Mouse (Mus musculus): ENCODE measurements around the gene Chuk.
"Not testable (repeated sequence)": the region's sequence is repeated elsewhere in the genome, so short reads cannot be mapped to it uniquely, and the experiment has no call there.

The Chuk gene

GRCm38 (mm10) chr19:44106831-44107660 is at the start of gene Chuk:
Chuk (minus strand) TSS chr19:44107480.
- DNase-seq: peak; percentile 96 to 98

DNA sequence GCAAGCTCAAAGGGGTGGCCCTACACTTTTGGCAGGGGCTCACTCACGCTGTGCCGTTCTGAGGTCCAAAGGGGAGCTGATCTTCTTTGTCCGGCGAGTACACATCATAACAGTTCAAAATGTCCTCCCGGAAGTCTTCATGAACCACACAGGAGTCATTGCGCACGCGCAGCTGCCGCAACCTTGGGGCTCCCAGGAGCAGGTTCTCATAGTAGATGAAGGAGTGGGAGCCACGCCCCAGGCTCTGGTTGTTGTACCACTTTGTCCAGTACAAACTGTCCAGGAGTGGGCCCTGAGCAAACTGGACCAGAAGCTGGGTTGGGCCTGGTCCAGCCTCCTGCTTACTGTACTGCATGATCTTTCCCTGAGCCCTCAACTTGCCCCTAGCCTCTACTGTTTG is 49.7 kb upstream of the Chuk start:
- DNase-seq: no peak

DNA sequence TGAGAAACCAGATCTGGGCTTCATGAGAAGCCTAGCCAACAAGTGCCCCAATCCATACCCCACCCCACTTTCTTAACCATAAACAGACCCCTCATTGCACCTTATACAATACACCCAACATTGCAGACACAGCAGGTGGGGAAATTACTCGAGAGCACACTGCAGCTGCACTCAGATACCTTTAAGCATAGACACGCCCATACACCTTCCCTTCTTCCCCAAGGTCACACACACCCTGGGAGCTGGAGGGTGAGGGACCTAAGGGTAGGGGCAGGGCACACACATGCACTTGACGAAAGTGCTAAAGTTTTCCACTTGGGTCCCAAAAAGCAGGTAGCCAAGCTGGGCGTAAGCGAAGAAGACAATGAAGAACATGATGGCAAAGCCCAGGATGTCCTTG is 46.5 kb upstream of the Chuk start:
- DNase-seq: no peak

- no peak for DNase-seq
Measured at GRCm38 (mm10) chr19:44148991-44149390, 41.7 kb upstream of the Chuk start.

DNA sequence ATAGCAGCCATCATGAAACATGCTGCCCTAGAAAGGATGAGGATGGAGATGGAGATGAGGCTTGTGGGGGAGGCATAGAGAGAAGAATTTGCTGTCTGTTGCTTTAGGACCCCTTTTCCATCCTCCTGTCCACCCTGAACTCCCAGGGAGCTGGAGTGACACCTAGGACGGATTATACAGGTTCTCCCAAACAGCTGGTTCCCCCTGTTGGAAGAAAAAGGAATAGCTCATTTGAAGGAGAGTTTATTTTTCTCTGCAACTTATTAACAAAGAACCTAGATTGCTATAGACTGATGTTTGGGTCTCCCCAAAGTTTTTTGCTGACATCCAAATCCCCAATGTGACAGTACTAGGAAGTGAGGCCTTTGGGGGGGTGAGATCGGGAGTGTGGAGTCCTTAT is 41.1 kb upstream of the Chuk start:
- no peak for DNase-seq

- peak in 1 of 2 experiments; percentile 8 for DNase-seq
Measured at GRCm38 (mm10) chr19:44146951-44147350, 39.7 kb upstream of the Chuk start.

DNA sequence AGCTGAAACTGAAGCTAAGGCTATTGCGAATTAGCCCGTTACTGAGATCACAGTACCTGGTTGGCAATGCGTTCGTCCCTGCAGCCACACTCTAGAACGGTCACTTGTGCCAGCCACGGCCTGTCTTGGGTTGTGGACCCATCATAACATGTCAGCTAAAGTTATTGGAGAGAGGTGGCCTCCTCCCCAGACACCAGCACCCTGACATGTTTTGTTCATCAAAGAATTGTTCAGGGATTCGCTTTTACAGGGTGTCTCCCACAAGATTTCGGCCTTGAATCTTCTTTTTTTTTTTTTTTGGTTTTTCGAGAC is 39.2 kb upstream of the Chuk start:
- DNase-seq: no peak

DNA sequence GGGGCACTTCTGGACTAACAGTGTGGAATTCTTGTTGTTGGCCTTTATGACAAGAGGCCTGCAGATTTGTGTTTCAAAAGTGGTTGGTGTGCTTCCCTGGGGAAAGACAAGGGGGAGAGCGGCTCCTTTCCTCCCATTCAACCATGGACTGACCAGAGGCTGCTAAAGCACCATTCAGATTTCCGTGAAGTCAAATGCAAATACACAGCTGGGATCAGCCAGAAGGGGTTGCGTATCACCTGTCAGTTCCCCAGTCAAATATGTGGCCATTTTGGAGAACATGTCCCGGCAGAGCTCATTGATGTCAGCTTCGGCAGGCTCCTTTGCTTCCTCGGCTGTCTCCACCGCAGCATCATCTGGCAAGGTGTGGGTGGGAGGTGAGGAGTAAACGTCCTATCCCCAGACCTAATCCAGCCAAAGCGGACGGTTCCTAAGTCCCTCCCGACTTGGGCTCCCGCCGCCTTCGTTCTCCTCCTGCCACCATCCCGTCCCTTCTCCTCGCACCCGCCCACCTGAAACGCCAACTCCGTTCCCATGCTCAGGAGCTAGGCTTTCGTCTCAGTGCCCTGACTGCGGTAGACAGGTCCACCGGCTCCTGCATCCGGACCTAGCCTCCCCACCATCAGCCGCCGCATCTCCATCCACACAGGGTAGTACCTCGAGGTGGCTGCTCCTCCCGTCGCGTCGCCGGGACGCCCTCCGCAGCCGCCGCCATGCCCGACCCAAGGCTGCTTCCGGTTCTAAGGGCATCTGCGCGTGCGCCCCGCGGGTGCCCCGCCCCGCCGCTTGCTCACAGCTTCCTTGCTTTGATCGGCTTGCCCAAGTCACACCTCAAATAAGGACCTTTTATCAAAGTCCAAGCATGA is 38.7 kb upstream of the Chuk start, which contains the start of gene Bloc1s2:
Bloc1s2 (minus strand) TSS at position 745 of the 866 bp plus-strand sequence.
- DNase-seq: peak; percentile 90 to 93

- no peak for DNase-seq
Measured at GRCm38 (mm10) chr19:44144366-44144765, 37.1 kb upstream of the Chuk start.

DNA sequence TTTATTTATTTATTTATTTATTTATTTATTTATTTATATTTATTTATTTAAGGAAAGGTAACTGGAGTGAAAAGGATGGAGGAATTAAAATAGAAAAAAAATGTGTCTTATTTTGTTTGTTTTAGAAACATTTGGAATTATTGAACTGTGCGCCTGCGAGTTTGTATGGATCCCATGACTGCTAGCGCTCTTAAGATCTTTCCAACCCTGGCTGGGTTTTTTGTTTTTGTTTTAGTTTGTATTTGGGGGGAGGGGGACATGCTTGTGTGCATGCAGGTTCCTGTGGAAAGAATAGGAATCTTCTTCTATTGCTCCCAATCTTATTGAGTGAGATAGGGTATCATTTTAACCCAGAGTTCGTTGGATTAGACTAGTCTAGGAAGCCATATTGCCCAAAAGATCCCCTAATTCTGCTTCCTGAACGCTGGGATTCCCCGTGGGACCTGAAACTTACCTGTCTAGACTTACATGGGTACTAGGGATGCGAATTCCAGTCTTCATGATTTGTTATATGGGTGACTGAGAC is 28.7 kb upstream of the Chuk start:
- peak; percentile 33 to 41 for DNase-seq

DNA sequence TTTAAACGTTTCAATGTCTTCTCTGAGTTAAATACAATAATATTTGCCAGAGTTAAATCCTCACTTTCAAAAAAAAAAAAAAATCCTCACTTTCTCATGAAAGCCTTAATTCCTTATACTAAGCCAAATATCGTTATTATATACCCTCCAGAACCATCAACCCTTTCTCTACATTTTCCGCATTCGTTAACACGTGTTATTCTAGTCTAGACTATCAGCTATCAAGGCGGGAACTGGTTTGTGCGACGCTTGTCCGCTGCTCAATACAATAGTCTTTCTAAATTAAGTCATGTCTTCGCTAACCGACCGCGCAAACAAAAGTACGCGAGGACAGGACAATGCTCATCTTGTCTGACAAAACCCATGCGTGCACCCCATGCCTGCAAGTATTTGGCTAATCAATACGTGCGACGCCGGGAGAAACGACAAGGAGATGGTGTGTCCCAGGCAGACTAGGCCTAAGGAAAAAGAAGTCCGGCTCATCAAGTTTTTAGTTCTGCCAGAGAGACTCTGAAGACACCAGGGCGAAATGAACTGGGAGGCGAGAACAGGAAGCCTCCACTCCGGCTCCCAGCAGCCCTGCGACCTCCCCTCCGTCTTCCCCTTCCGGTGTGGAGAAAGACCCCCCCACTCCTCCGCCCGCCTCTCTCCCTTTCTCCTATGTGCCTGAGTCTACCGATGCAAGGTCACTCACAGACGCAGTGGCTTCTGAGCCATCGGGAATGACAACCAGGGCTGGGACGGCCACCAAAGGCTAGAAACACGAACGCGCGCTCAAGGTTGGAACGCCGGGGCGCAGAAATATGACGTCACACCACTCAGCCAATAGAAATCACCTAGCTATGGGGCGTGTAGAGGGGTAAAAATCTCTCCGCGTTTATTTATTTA is 28.0 kb upstream of the Chuk start, which contains the start of gene Cwf19l1:
Cwf19l1 (minus strand) TSS at position 805 of the 888 bp plus-strand sequence.
- DNase-seq: peak; percentile 93 to 95

DNA sequence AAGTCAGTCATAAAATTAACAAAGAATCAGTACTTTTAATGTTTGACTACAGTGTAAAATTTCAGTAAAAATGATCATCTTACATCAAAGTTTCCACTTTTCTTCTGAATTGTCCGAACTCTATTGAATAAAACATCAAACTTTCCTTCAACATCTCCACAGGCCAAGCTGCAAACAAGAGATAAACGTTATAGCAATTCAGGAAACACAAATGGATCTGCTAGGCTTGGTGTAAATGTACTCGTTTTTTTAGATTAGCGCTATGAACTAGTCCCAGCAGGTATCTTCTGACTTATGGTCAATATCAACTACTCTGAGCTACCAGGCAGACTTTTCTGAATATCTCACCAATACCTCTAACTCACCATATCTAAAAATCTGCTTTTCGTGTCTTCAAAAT is 25.6 kb upstream of the Chuk start:
- DNase-seq: no peak

GRCm38 (mm10) chr19:44128560-44128959 is 21.3 kb upstream of the Chuk start:
- no peak for DNase-seq

DNA sequence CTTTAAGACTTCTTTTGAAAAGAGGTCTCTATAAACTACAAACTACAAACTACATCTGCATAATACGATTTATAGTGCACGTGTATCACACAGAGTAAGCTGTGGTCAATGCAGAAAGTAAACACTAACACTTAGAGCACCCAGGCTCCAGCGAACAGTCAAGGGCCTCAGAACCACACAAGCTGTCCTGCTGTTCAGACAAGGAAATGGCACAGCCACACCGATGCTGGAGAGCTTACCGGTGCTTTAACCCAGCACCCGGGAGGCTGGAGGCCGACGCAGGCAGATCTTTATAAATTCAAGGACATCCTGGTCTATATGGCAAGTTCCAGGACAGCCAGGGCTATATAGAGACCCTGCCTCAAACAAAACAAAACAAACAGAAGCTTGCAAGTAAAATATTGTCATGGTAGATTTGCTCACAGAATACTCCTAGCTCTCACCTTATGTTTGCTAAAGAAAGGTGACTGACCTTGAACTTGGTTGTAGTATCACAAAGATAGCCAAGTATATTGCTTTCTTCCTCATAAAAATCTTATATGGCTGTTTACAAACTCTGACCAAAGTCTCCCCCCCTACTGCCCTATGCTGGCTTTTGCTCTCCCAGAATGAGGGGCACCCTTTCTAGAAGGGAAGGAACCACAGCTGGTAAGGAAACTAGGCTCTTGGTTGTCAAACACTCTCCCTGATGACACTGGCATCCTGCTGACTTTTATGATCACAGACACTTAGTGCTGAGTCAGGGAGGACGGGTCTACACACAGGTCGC is 20.6 kb upstream of the Chuk start:
- DNase-seq: no peak

- DNase-seq: no peak
Measured at GRCm38 (mm10) chr19:44121137-44121536, 13.9 kb upstream of the Chuk start.

DNA sequence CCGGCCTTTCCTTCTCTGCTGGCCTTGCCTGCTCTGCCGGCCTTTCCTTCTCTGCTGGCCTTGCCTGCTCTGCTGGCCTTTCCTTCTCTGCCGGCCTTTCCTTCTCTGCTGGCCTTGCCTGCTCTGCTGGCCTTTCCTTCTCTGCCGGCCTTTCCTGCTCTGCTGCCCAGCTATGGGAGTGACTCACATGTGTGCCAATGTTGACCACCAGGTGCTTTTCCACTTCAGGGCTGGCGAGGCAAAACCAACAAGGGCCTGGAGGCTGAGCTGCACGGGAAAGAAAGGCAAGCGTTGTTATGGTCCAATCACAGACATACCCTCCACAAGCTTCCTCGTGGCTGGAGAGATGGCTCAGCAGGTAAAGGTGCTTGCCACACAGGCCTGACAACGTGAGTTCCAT is 13.4 kb upstream of the Chuk start:
- DNase-seq: not testable (repeated sequence)

GRCm38 (mm10) chr19:44117793-44118192 is 10.5 kb upstream of the Chuk start:
- no peak for DNase-seq

DNA sequence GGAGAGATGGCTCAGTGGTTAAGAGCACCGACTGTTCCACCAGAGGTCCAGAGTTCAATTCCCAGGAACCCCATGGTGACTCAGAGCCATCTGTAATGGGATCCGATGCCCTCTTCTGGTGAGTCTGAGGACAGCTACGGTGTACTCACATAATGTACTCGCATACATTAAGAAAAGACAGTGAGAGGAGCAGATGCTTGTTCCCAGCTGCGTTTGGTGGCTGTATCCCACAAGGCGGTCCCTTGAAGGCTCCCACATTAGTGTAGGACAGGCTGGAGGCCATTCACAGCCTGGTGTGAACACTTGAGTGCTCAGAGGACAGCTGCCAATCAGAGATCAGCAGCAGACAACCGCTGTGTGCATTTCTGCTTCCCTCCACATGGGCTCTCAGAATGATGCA is 4.4 kb upstream of the Chuk start:
- peak in 1 of 2 experiments; percentile 20 for DNase-seq

GRCm38 (mm10) chr19:44110356-44110755 is 3.1 kb upstream of the Chuk start:
- no peak for DNase-seq

DNA sequence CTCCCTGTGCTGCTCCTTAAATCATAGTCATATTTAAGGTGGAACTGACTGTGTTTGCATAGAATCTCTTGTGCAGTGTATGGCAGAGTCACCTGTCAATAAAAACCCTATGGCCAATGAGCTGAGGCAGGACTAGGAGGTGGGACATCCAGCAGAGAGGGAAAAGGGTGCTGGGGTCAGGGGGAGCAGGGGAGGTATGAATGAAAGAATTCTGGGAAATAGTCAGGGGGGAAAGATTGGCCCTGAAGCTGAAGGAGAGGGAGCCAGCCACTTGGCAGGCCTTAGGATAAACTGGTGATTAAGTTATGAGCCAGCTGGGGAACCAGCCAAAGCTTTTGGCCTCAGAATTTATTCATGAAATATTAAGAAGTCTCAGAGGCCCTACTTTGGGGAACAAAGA is 1.7 kb upstream of the Chuk start:
- DNase-seq: peak in 1 of 2 experiments; percentile 11

DNA sequence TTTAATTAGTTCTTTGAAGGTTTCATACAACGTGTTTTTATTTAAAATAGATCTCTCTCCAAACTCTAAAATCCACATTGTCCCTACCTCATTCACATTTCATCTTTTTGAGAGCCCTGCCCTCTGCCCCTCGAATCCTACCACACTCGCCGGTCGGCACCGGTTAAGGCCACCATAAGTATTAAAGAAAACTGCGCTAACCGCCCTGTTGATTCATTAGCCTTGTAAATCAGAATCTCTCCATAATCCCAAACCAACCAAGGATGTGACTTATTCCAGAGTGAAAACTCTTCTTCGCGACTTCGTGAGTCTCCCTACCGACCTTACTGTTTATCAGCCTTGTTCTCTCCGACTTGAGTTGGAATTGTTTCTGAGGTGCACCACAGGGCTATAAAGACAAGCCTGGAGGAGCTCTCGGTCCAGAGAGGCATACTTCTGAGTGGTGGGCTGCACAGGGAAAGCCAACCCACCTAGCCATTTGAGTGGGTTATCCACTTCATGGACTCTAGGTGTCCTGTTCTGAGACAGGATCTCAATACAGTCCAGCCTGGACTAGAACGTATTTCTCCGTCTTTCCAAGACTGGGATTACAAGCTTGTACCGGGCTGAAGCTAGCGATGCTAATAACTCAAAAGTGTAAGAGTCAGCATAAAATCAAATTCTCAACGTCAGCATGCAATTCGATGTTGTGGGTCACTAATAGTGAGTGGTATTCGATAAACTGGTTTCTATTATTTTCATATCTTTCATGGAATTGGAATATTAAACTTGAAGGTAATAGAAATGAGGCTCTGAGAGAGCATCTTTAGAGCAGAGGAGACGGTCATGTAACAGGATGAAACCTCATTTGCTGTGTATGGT is 611 bp upstream of the Chuk start:
- peak in 1 of 2 experiments; percentile 13 for DNase-seq

All from cerebellum, postnatal 14 days (tissue).